Mouse (Mus musculus): ENCODE measurements around the gene Cox10.

DNA sequence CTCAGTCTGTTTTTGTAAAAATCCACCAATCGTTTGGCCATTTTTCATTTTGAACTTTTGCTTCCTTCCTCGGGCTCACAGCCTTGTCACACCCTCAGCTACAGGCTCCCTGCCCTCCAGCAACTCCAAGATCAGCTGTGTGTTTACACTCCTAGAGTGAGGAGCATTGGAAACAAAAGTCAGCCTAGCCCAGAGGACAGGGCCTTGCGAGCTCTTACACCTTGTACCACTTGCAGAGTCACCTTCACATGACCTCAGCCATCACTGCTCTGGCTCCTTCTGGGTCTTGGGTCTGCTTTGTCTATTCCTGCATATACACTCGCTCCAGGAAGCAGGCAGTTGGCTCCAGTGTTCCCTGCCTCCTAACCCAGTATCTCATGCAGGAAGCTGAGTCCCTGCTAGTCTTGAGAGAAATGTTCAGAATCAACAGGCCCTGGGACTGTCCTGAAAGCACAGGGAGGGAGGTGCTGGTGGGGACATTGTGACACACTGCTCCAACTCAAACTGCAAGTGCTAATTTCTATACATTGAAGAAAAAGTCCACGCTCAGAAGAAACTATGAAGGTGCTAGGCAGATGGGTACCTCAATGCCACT, 79.0 kb downstream of the Cox10 start:
- no peak for TF ChIP-seq POLR2AphosphoS5 (IDR thresholded peaks at IDR 0.05; ENCODE audit: borderline replicate concordance, low read depth, low read length)
- no peak for TF ChIP-seq CTCF (IDR thresholded peaks at IDR 0.05 in 2 of 3, conservative IDR thresholded peaks at IDR 0.05 in 1 of 3; ENCODE audit: control insufficient read depth in 1 of 3, insufficient read depth in 1 of 3, low read depth in 2 of 3, low read length in 3 of 3, poor library complexity in 1 of 3, severe bottlenecking in 1 of 3)
- TF ChIP-seq ZNF384 (IDR thresholded peaks at IDR 0.05; ENCODE audit: low read depth, low read length), result no peak
